Mouse (Mus musculus) adrenal gland (tissue): Measurements from ENCODE around the gene Marcksl1.

Source experiments
- intact Hi-C: fragments of 180-260 bp; cut with DNase I; formaldehyde crosslinking; loops from one replicate; pipeline ENCODE4 v1.15.1; 2025
- microRNA-seq, 2 experiments: library from miRNA; unstranded; fragments of <30 nt; microRNA quantifications; one replicate each; pipeline ENCODE4; 2019

The Marcksl1 gene

DNA sequence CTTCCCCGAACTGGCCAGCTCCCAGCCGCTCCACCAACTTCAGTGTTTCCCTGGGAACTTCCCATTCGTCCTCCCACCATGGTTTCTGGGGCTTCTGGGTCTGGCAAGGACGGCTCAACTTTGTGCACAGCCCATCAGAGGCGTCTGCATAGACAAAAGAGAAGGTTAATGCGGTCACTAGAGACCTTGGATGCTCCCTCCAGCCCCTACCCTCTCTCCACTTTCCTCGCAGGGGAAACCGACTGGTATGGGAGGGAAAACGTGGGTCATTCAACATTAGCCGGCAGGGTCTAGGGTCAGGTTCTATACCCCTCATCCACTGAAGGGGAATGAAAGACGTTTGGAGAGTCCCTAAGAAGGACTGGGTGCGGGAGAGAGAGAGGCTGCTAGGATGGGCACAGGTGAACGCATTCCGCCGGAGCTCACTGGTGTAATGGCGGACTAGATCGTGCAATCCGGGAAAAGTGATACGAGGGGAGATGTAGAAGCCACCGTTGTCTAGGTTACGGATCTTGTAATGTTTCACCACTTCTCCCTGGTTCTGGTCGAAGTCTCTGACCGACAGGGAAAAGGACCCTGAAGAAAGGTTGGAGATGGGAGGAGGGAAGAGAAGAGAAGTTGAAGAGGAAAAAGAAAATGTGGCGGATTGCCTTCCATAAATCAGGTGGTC lies 42.6 kb downstream of the Marcksl1 start:
- intact Hi-C loops: no loop called here

- intact Hi-C loops: no loop called here
Measured at GRCm38 (mm10) chr4:129556532-129557223, 43.3 kb downstream of the Marcksl1 start.

GRCm38 (mm10) chr4:129557256-129557808 lies 44.0 kb downstream of the Marcksl1 start:
- intact Hi-C loops: no loop called here

DNA sequence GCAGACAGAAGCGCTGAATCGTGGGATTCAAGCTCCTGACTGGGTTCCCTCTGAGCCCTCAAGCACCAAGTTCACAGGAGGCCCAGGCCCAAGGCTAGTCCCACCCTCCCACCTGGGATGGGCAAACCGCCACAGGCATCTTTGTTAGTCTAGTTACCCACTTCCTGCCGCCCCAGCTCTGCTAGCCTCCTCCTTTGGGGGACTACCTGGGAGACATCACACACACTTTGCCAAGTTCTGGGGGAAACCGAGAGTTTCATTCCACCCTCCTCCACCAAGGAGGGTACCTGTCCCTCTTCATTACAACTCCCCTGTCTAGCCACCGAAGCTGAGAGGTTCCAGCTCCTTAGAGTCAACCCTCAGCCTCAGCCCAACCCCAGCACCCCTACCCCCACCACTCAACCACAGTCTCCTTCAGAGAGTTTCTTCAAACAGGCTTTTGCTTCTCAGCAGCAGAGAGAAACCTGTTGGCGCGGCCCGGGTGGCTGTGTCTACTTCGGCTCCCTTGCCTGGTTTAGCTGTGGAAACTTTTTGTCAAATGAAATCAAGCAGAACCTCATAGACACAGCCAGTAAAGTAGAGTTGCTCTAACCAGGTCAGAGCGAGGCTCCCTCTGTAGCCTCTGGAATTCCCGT lies 45.1 kb downstream of the Marcksl1 start:
- intact Hi-C loops: no loop called here

GRCm38 (mm10) chr4:129561184-129561583 lies 47.8 kb downstream of the Marcksl1 start:
- intact Hi-C loops: no loop called here

GRCm38 (mm10) chr4:129563718-129564117 lies 50.3 kb downstream of the Marcksl1 start:
- intact Hi-C loops: no loop called here

GRCm38 (mm10) chr4:129565139-129565538 lies 51.8 kb downstream of the Marcksl1 start:
- intact Hi-C loops: no loop called here

Small RNA genes within 50 kb of the gene (microRNA-seq; reads per million reads assigned to microRNA genes)
- 0 reads per million in 2 experiments for gene Mir8119
